Mouse (Mus musculus) frontal cortex, adult 2 months (tissue): ENCODE data around the gene Vnn1. TPM values are rescaled to one million over a fixed set of nuclear protein-coding genes. Genes with fewer than 3 reads are reported as not detected.

Experiments used
- DNase-seq, 2 experiments: peaks; one replicate each; pipeline ENCODE4 v3.0.0; 2022; ENCODE audit warnings: low spot score in 1 of 2; ENCODE audit errors: extremely low spot score in 1 of 2
- polyA plus RNA-seq: library from polyadenylated mRNA; depleted of rRNA; stranded (reverse); fragments of >200 nt; gene quantifications from 2 replicates; pipeline ENCODE4 v1.2.3, GENCODE M21; 2012; rRNA removed

The Vnn1 gene
- polyA plus RNA-seq: 0.50 and 0.61 TPM in 2 replicates

GRCm38 (mm10) chr10:23894601-23895349 lies at the start of gene Vnn1:
TSS of gene Vnn1 (plus strand) at chr10:23894688.
- DNase-seq: no peak

GRCm38 (mm10) chr10:23851228-23851912 lies 43.1 kb upstream of the Vnn1 start, which contains the start of gene Vnn3:
TSS of gene Vnn3 (plus strand) at chr10:23851462.
- DNase-seq: no peak

DNA sequence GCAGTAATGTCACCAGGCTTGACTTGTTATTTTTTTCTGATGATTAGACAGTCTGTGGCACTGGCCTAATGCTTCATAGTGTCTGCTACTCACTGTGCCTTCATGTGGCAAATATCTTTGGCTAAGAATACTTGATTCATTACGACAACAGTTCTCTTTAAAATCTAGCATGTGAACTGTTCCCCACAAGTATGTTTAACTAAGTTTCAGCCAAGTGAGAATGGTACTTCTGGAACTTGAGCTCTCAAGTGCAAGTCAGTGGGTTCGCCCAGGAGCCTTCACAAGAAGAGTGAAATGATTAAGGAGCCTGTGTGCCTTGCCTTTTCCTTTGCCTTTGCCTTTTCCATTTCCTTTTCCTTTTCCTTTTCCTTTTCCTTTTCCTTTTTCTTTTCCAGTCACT lies 42.4 kb upstream of the Vnn1 start:
- no peak for DNase-seq

DNA sequence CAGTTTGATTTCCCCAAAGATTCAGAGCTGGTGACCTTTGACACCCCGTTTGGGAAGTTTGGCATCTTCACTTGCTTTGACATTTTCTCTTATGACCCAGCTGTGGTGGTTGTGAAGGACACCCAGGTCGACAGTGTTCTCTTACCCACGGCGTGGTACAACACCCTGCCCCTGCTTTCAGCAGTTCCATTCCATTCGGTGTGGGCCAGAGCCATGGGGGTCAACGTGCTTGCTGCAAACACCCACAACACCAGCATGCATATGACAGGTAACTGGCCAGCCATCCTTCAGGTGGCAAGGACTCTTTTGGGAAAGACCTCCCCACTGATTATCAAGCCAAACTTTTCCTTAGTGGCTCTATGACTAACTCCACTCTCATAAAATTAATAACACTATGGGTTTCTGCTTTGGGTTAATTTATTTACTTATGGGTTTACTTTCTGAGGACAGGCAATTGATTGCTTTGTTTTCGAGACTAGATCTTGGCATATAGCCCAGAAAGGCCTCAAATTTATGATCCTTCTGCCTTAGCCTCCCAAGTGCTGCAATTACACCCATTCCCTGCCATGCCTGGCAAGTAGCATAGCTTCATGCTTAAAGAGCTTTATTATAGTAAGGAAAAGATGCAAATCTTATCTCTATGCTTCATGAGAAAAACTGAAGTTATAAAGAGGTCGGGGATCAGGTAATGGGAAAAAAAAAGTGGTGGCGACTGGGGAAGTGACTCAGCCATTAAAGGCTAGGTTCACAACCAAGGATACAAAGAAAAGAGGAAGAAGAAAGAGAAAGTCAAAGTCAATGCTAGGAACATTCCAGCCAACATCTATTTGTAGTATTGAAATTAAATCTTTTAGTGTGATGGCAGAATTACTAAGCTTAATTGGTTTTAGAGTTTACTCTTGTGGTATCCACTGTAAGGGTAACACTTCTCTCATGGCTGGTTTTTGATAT lies 29.9 kb upstream of the Vnn1 start:
- DNase-seq: no peak

DNA sequence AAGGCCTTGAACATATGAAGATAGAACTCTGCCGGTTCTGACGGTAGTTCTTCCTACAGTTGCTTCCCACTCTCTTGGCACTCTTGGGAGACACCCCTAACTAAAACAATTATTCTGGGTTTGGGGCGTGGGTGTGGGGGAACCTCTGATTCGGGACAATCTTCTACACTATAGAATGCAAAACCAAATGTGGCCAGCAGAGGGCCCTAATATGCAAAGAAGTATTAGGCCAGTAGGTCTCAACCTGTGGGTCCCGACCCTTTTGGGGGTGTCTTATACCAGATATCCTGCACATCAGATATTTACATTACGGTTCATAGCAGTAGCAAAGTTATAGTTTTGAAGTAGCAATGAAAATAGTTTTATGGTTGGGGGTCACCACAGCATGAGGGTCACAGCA lies 13.8 kb upstream of the Vnn1 start:
- DNase-seq: peak in 1 of 2 experiments; percentile 17

DNA sequence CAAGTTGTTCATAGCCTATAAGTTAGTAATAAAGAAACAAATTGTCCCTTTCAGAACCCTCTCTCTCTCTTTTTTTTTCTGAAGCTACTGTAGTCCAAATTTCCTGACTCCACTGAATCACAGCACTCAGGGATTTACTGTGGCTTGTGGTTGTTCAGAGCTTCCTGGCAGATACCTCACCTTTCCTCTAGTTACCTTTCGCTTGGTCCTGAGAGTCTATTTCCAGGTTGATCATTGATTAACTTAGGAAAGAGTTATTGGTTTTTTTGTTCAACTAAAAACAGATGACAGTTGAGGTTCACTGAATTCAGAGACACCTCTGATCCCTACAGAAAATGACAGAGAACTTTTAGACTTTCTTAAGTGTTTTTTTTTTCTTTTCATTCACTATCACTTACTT lies 9.6 kb upstream of the Vnn1 start:
- DNase-seq: no peak

- no peak for DNase-seq
These were observed 8.4 kb upstream of the Vnn1 start for GRCm38 (mm10) chr10:23886060-23886459.

DNA sequence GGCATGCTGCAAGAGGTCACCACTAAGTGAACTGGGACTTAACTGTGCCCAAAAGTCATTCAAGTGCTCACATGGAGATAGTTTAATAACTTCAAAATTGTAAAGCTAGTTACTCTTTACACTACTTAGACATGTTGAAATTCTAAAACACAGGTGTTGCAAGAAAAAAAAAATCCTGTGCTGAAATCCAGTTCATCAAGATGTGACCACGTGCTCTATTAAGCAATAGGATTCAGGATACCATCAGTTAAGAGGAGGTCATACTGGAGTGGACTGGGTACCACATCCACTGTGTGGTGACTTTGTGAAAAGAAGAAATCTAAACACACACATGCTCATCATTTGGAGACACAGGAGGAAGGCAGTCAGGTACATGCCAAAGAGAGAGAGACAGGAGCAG lies 1.5 kb upstream of the Vnn1 start:
- no peak for DNase-seq

- no peak for DNase-seq
These were observed 888 bp downstream of the Vnn1 start for GRCm38 (mm10) chr10:23895376-23895775.

DNA sequence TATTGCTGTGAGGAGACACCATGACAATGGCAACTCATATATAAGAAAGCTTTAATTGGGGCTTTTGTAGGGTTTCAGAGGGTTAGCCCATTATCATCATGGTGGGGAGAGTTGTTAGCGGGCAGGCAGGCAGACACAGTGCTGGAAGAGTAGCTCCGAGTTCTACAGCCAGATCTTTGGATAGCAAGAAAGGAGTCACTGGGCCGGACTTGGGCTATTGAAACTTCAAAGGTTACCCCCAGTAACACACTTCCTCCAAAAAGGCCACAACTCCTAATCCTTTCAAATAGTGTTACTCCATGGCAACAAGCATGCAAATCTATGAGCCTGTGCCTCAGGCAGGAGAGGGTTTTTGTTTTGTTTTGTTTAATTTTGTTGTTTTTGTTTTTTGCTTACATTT lies 6.6 kb downstream of the Vnn1 start:
- DNase-seq: no peak

- DNase-seq: no peak
These were observed 11.2 kb downstream of the Vnn1 start for GRCm38 (mm10) chr10:23905661-23906060.

- no peak for DNase-seq
These were observed 25.6 kb downstream of the Vnn1 start, which contains the start of gene Taar1 for GRCm38 (mm10) chr10:23920056-23920455. TSS of gene Taar1 (plus strand) at chr10:23920356.

GRCm38 (mm10) chr10:23922468-23922867 lies 28.0 kb downstream of the Vnn1 start:
- no peak for DNase-seq

DNA sequence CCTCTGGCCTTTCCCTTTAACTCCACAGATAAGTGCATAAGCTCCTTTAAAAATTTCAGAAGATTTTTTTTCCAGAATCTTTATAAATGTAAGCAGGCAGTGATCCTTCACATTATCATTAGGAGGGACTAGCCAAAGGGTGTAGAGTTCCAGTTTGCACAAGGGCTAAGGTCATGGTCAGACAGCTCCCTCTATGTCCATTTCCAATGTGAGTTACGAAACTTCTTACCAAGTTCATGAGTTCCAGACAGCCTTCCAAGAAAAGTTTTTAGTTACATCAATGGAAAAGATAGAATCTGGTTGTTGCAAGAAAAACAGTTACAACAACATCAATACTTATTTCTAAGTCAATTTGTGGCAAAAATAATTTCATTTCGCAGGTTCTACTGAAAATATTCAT lies 29.5 kb downstream of the Vnn1 start:
- DNase-seq: no peak

GRCm38 (mm10) chr10:23937613-23938012 lies 43.1 kb downstream of the Vnn1 start:
- no peak for DNase-seq

DNA sequence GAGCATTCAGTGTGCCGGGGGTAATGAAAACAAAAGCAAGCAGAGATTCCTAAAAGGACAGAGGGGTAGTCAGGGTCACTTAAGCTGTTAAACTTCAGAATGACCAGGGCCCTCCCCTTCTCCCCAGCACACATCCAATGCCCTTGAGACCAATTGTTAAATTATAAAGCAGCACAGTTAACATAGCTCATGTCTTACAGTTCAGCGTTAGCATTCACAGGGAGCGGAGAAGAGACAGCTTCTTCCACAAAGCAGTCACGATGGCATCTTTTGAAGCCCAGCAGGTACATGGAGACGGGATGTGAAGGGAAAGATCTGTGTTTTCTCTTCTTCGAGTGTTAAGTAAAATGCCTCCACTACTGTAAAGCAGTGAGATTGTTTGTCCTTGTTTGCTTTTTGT lies 43.8 kb downstream of the Vnn1 start, which contains the start of gene Taar2:
TSS of gene Taar2 (plus strand) at position 261 of the 400 bp plus-strand sequence.
- no peak for DNase-seq

- DNase-seq: no peak
These were observed 48.0 kb downstream of the Vnn1 start for GRCm38 (mm10) chr10:23942465-23942864.

GRCm38 (mm10) chr10:23948026-23948425 lies 53.5 kb downstream of the Vnn1 start:
- DNase-seq: no peak

DNA sequence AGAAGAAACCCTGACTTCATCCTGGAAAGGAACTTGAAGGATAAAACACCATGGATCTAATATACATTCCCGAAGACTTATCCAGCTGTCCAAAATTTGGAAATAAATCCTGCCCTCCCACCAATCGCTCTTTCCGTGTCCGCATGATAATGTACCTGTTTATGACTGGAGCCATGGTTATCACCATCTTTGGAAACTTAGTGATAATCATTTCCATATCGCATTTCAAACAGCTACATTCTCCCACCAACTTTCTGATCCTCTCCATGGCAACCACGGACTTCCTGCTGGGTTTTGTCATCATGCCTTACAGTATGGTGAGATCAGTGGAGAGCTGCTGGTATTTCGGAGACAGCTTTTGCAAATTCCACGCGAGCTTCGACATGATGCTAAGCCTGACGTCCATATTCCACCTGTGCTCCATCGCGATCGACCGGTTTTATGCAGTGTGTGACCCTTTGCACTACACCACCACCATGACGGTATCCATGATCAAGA lies 55.1 kb downstream of the Vnn1 start, which contains the start of gene Taar3:
TSS of gene Taar3 (plus strand) at position 51 of the 498 bp plus-strand sequence.
- DNase-seq: peak; percentile 7 to 25

GRCm38 (mm10) chr10:23951714-23952113 lies 57.2 kb downstream of the Vnn1 start:
- no peak for DNase-seq
